Mouse (Mus musculus) C2C12 (cell line): Measurements from ENCODE around the gene Synj2. TPM values are rescaled to one million over a fixed set of nuclear protein-coding genes. Genes with fewer than 3 reads are reported as not detected.
A peak's percentile ranks its signal among the peaks of the same experiment; 100 is the strongest.
"Not testable (repeated sequence)": the region's sequence is repeated elsewhere in the genome, so short reads cannot be mapped to it uniquely, and the experiment has no call there.

Experiments
- H3K27me3 ChIP-seq: one replicate; pipeline ENCODE4 v1.6.1; 2011; ENCODE audit not compliant: control insufficient read depth, insufficient read depth, insufficient read length
- H3K36me3 ChIP-seq: one replicate; pipeline ENCODE4 v1.6.1; 2011; ENCODE audit not compliant: control insufficient read depth, insufficient read depth
- H3K4me3 ChIP-seq: one replicate; pipeline ENCODE4 v1.5.1; 2011; ENCODE audit warnings: mild to moderate bottlenecking, control low read depth; ENCODE audit not compliant: poor library complexity, insufficient read depth, severe bottlenecking
- H3K79me2 ChIP-seq: one replicate; pipeline ENCODE4 v1.6.1; 2011; ENCODE audit not compliant: control insufficient read depth, insufficient read depth
- H3K79me3 ChIP-seq: one replicate; pipeline ENCODE4 v1.6.1; 2011; ENCODE audit warnings: low read depth, control low read depth
- H3ac ChIP-seq: one replicate; pipeline ENCODE3; 2011; ENCODE audit warnings: low read depth; ENCODE audit not compliant: control insufficient read depth, insufficient read length
- CEBPB ChIP-seq: IDR thresholded peaks from one replicate; pipeline ENCODE4 v1.6.1; 2011; ENCODE audit warnings: low read depth, mild to moderate bottlenecking, control low read depth, moderate library complexity
- CTCF ChIP-seq: IDR thresholded peaks from one replicate; pipeline ENCODE4 v1.5.1; 2011; ENCODE audit not compliant: control insufficient read depth, insufficient read depth, insufficient read length
- FOSL1 ChIP-seq: IDR thresholded peaks from one replicate; pipeline ENCODE4 v1.8.0; 2011; ENCODE audit warnings: mild to moderate bottlenecking, low read length; ENCODE audit not compliant: poor library complexity, insufficient read depth, severe bottlenecking
- MAX ChIP-seq: IDR thresholded peaks from one replicate; pipeline ENCODE4 v1.6.1; 2011; ENCODE audit warnings: mild to moderate bottlenecking, control low read depth
- MYOD1 ChIP-seq: IDR thresholded peaks from one replicate; pipeline ENCODE4 v1.6.1; 2011; ENCODE audit warnings: low read depth; ENCODE audit not compliant: control insufficient read depth, insufficient read length
- MYOG ChIP-seq: IDR thresholded peaks from one replicate; pipeline ENCODE4 v1.6.1; 2011; ENCODE audit not compliant: control insufficient read depth, insufficient read length; ENCODE audit errors: extremely low read depth
- USF1 ChIP-seq: IDR thresholded peaks from one replicate; pipeline ENCODE4 v1.6.1; 2011; ENCODE audit warnings: low read depth, mild to moderate bottlenecking, control low read depth, moderate library complexity
- polyA plus RNA-seq: library from polyadenylated mRNA; unstranded; fragments of >200 nt; fragmentation: generic; extraction: Trizol; gene quantifications from one replicate; pipeline ENCODE4 v1.2.1, GENCODE M21; 2012; ENCODE audit warnings: missing spikeins

Synj2 gene
- polyA plus RNA-seq, 1 experiment: 30.9 TPM

GRCm38 (mm10) chr17:6016213-6016780 is 75.2 kb downstream of the Synj2 start:
- Histone ChIP-seq H3ac (no peak overlapping the region), H3K79me3 (peaks cover 3% of the 10 kb centered on the region), H3K27me3 (no peaks in the 10 kb centered on the region), H3K79me2 (no peaks in the 10 kb centered on the region), H3K4me3 (no peak overlapping the region), H3K36me3 (peaks cover 76% of the 10 kb centered on the region)
- TF ChIP-seq MYOD1 (no peak), MAX (peak; percentile 33), CEBPB (no peak), FOSL1 (no peak), USF1 (no peak), CTCF (no peak), MYOG (no peak)

GRCm38 (mm10) chr17:6017268-6017667 is 76.2 kb downstream of the Synj2 start:
- TF ChIP-seq FOSL1: no peak
- no peak for TF ChIP-seq MYOD1
- no peak for TF ChIP-seq CTCF
- TF ChIP-seq USF1: no peak
- no peak for TF ChIP-seq CEBPB
- TF ChIP-seq MAX: no peak
- no peak for TF ChIP-seq MYOG
- H3K79me2 ChIP-seq: no peaks in the 10 kb centered on the region
- peaks cover 84% of the 10 kb centered on the region for H3K36me3 ChIP-seq
- no peak overlapping the region for H3ac ChIP-seq
- H3K79me3 ChIP-seq: peaks cover 3% of the 10 kb centered on the region
- no peak overlapping the region for H3K4me3 ChIP-seq
- H3K27me3 ChIP-seq: no peaks in the 10 kb centered on the region

- TF ChIP-seq MYOD1: no peak
- TF ChIP-seq FOSL1: no peak
- TF ChIP-seq CEBPB: no peak
- TF ChIP-seq MYOG: no peak
- no peak for TF ChIP-seq CTCF
- no peak for TF ChIP-seq MAX
- TF ChIP-seq USF1: no peak
- peaks cover 86% of the 10 kb centered on the region for H3K36me3 ChIP-seq
- H3K79me3 ChIP-seq: peaks cover 3% of the 10 kb centered on the region
- no peaks in the 10 kb centered on the region for H3K27me3 ChIP-seq
- H3ac ChIP-seq: no peak overlapping the region
- no peaks in the 10 kb centered on the region for H3K79me2 ChIP-seq
- H3K4me3 ChIP-seq: no peak overlapping the region
Measured at GRCm38 (mm10) chr17:6018348-6018747, 77.3 kb downstream of the Synj2 start.

- TF ChIP-seq FOSL1 (no peak), CTCF (peak; percentile 28)
- Histone ChIP-seq H3K4me3 (no peak overlapping the region), H3ac (no peak overlapping the region), H3K79me3 (no peaks in the 10 kb centered on the region), H3K36me3 (peaks cover 88% of the 10 kb centered on the region), H3K79me2 (no peaks in the 10 kb centered on the region), H3K27me3 (no peaks in the 10 kb centered on the region)
Measured at GRCm38 (mm10) chr17:6019776-6020175, 78.7 kb downstream of the Synj2 start.

GRCm38 (mm10) chr17:6020636-6021035 is 79.6 kb downstream of the Synj2 start:
- Histone ChIP-seq H3K4me3 (no peak overlapping the region), H3K79me2 (no peaks in the 10 kb centered on the region), H3K36me3 (peaks cover 88% of the 10 kb centered on the region), H3K27me3 (no peaks in the 10 kb centered on the region), H3K79me3 (no peaks in the 10 kb centered on the region), H3ac (no peak overlapping the region)
- TF ChIP-seq USF1 (no peak), MAX (no peak), CEBPB (no peak), FOSL1 (no peak), CTCF (no peak), MYOD1 (no peak), MYOG (no peak)

GRCm38 (mm10) chr17:6021374-6021789 is 80.3 kb downstream of the Synj2 start:
- H3K36me3 ChIP-seq: peaks cover 92% of the 10 kb centered on the region
- H3K4me3 ChIP-seq, H3K79me2 ChIP-seq: not testable (repeated sequence)

More at GRCm38 (mm10) chr17:6021374-6021789, 80.3 kb downstream of the Synj2 start:
- H3ac ChIP-seq, H3K79me3 ChIP-seq, H3K27me3 ChIP-seq: not testable (repeated sequence)
